Mouse (Mus musculus) CD8-positive naive resting alpha-beta T cell, adult 2 months (primary cell): ENCODE data around the gene Gpr75.

Experiments used
- DNase-seq, 2 experiments: peaks; one replicate each; pipeline ENCODE4 v3.0.0; 2022; ENCODE audit warnings: low read depth in 2 of 2, low spot score in 2 of 2

Gene Gpr75

GRCm38 (mm10) chr11:30885171-30885871 lies at the start of gene Gpr75, which contains the start of gene Asb3:
TSS of gene Gpr75 (plus strand) at chr11:30885358.
TSS of gene Asb3 (plus strand) at chr11:30885416.
- DNase-seq: no peak

GRCm38 (mm10) chr11:30838793-30839192 lies 46.4 kb upstream of the Gpr75 start:
- no peak for DNase-seq

DNA sequence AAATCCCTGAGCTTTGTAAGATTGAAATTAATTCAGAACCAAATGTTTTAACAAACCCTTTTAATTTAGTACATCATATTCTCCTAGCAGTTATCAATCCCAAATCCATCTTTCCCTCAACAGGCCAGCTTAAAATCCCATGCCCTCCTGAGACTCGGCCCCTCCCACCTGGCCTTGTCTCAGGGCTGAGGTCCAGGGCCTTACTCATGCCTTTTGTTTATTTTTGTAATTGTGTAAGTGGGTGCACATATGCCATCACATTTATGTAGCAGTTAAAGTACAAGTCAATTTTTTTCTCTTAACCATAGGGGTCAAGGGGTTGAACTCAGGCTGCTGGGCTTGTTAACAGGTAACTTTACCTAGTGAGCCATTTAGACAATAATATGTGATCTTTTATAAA lies 40.8 kb upstream of the Gpr75 start:
- DNase-seq: no peak

DNA sequence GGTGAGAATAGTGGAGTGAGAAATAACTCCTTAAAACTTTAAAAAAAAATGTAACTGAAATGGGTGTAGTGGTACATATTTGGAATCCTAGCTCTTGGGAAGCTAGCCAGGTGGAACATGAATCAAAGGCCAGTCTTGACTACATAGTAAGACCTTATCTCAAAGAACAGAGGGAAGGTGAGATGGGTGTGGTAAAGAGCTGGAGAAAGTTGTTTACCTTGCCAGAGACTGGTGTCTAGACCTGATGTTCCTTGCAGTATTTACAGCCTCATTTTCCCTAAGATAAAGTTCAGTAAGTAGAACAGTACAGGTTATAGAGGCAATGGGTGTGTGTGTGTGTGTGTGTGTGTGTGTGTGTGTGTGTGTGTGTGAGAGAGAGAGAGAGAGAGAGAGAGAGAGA lies 12.7 kb upstream of the Gpr75 start:
- DNase-seq: no peak

DNA sequence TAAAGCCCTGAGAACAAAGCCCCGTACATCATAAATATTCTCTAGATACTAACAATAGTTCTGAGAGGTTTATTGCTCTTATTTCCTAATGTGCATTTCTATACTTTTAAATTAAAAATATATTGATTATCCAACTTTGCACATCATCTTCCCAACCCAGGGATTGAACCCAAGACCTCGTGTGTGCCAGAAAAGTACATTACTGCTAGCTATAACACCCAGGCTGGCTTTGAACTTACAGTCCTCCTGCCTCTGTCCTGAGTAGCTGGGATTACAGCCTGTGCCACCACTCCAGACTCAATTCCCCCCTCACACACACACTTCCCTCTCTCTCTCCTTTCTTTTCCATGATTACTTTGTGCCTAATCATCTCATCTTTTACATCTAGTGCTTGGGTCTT lies 3.0 kb downstream of the Gpr75 start:
- DNase-seq: no peak

- no peak for DNase-seq
These were observed 11.0 kb downstream of the Gpr75 start for GRCm38 (mm10) chr11:30896201-30896600.

DNA sequence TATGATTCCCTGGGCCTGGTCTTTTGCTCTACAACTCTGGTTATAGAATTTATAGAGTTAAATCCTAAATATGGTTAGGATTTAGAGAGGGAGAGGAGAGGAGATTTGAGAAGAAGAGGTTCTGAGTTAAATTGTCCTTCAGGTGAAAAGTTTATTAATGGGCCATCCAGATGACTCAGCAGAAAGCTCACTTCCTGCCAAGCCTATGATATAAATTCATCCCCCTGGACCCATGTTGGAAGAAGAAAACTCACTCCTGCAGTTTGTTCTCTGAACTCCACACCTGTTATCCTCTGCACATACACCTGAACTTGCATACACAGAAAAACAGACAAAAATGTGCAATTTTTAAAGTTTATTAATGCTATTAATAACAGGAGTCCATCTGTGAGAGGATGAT lies 14.2 kb downstream of the Gpr75 start:
- no peak for DNase-seq

- no peak for DNase-seq
These were observed 27.2 kb downstream of the Gpr75 start for GRCm38 (mm10) chr11:30912311-30912710.

GRCm38 (mm10) chr11:30920641-30921040 lies 35.5 kb downstream of the Gpr75 start:
- DNase-seq: no peak

DNA sequence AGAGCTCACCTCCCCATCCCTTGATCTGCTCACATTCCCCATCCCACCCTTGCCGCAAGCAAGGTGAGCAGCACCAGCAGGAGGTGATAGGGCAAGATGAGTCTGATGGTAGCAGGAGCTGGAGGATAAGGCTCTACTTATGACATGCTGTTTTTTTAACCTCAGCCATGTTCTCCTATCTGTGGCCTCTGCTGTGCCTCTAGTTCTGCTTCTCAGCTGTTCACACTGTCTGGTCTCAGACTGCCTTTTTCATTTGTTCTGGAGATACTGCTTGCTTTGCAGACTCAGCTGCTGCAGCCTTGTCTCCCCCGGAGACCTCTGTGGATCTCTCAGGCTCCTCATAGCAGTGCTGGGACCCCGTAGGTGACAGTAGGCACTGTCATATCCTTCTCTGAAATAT lies 38.1 kb downstream of the Gpr75 start:
- DNase-seq: no peak

- no peak for DNase-seq
These were observed 42.9 kb downstream of the Gpr75 start for GRCm38 (mm10) chr11:30928079-30928478.

DNA sequence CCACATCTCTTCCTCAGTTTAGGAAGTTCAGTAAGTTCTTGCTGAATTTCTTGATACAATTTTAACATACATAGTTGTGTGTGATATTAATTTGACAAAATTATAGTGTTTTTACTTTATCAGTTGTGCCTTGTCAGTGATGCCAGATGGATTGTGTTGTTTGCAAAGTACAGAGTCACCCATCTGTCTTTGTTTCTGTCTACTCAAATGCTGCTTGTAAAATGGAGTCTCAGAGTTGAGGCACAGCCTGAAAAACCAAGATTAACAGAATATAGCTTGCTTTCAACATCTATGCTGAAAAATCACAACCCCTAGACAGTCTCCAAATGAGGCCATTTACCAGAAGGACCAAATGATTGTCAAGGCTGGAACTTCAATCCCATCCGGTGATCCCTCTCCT lies 43.3 kb downstream of the Gpr75 start:
- no peak for DNase-seq
